Mouse (Mus musculus): ENCODE results near the gene Hip1r. TPM values are rescaled to one million over a fixed set of nuclear protein-coding genes. Genes with fewer than 3 reads are reported as not detected.
A peak's percentile ranks its signal among the peaks of the same experiment; 100 is the strongest.

Hip1r gene
- total and polyA plus RNA-seq, 2 experiments = 9.7 to 11.5 TPM

GRCm38 (mm10) chr5:123979980-123980369 is 6.5 kb downstream of the Hip1r start:
- no peaks in the 10 kb centered on the region for H3K27me3 ChIP-seq (ENCODE audit: control insufficient read depth, insufficient read depth, low read length)
- DNase-seq (ENCODE audit: extremely low read depth, low read depth, low spot score) = no peak
- H3K4me1 ChIP-seq (ENCODE audit: control insufficient read depth, insufficient read depth, low read length) = peaks cover 31% of the 10 kb centered on the region
- WGBS = 78% methylated on average over 4 of the region's 4 CpGs
- no peak for TF ChIP-seq CTCF (IDR thresholded peaks at IDR 0.05; ENCODE audit: low read depth, low read length)
- TF ChIP-seq POLR2A (IDR thresholded peaks at IDR 0.05; ENCODE audit: extremely low read depth, insufficient read depth, low read length) = no peak
- no peaks in the 10 kb centered on the region for H3K36me3 ChIP-seq (ENCODE audit: control insufficient read depth, insufficient read depth, low read length)
- no peak overlapping the region for H3K9ac ChIP-seq (ENCODE audit: low read depth, low read length)
- no peak overlapping the region for H3K27ac ChIP-seq (replicated peaks; ENCODE audit: insufficient read depth, low read depth, low read length)
- H3K79me2 ChIP-seq (ENCODE audit: control insufficient read depth, insufficient read depth, low read length) = peaks cover 28% of the 10 kb centered on the region; the same call in 1 of the 2 replicates
- H3K4me3 ChIP-seq (ENCODE audit: insufficient read depth, low read depth, low read length) = no peak overlapping the region

GRCm38 (mm10) chr5:123980521-123981249 is 7.3 kb downstream of the Hip1r start:
- TF ChIP-seq POLR2A (IDR thresholded peaks at IDR 0.05; ENCODE audit: extremely low read depth, insufficient read depth, low read length) = no peak
- no peak for TF ChIP-seq CTCF (IDR thresholded peaks at IDR 0.05; ENCODE audit: low read depth, low read length)
- 51% methylated on average over 9 of the region's 9 CpGs for WGBS
- H3K27ac ChIP-seq (replicated peaks; ENCODE audit: insufficient read depth, low read depth, low read length) = no peak overlapping the region
- H3K27me3 ChIP-seq (ENCODE audit: control insufficient read depth, insufficient read depth, low read length) = no peaks in the 10 kb centered on the region
- peak; percentile 49 for DNase-seq (ENCODE audit: extremely low read depth, low read depth, low spot score)
- H3K4me1 ChIP-seq (ENCODE audit: control insufficient read depth, insufficient read depth, low read length) = peaks cover 26% of the 10 kb centered on the region
- no peaks in the 10 kb centered on the region for H3K36me3 ChIP-seq (ENCODE audit: control insufficient read depth, insufficient read depth, low read length)
- H3K9ac ChIP-seq (ENCODE audit: low read depth, low read length) = no peak overlapping the region
- H3K4me3 ChIP-seq (ENCODE audit: insufficient read depth, low read depth, low read length) = no peak overlapping the region
- peaks cover 34% of the 10 kb centered on the region; the same call in 1 of the 2 replicates for H3K79me2 ChIP-seq (ENCODE audit: control insufficient read depth, insufficient read depth, low read length)

- peaks cover 22% of the 10 kb centered on the region for H3K4me1 ChIP-seq (ENCODE audit: control insufficient read depth, insufficient read depth, low read length)
- 61% methylated on average over 6 of the region's 6 CpGs for WGBS
Observed at GRCm38 (mm10) chr5:123981250-123981554, 7.8 kb downstream of the Hip1r start.

GRCm38 (mm10) chr5:123982838-123983237 is 9.4 kb downstream of the Hip1r start:
- Histone ChIP-seq H3K79me2 (ENCODE audit: control insufficient read depth, insufficient read depth, low read length) (peaks cover 37% of the 10 kb centered on the region; the same call in 1 of the 2 replicates), H3K4me3 (ENCODE audit: insufficient read depth, low read depth, low read length) (no peak overlapping the region), H3K4me1 (ENCODE audit: control insufficient read depth, insufficient read depth, low read length) (peaks cover 10% of the 10 kb centered on the region), H3K27me3 (ENCODE audit: control insufficient read depth, insufficient read depth, low read length) (no peaks in the 10 kb centered on the region), H3K27ac (replicated peaks; ENCODE audit: insufficient read depth, low read depth, low read length) (no peak overlapping the region), H3K9ac (ENCODE audit: low read depth, low read length) (no peak overlapping the region), H3K36me3 (ENCODE audit: control insufficient read depth, insufficient read depth, low read length) (no peaks in the 10 kb centered on the region)
- no peak for DNase-seq (ENCODE audit: extremely low read depth, low read depth, low spot score)
- WGBS = 80% methylated on average over 11 of the region's 11 CpGs
- no peak for TF ChIP-seq CTCF (IDR thresholded peaks at IDR 0.05; ENCODE audit: low read depth, low read length)
- TF ChIP-seq POLR2A (IDR thresholded peaks at IDR 0.05; ENCODE audit: extremely low read depth, insufficient read depth, low read length) = no peak

More at GRCm38 (mm10) chr5:123981250-123981554, 7.8 kb downstream of the Hip1r start:
- Histone ChIP-seq H3K4me3 (ENCODE audit: insufficient read depth, low read depth, low read length) (no peak overlapping the region), H3K27ac (replicated peaks; ENCODE audit: insufficient read depth, low read depth, low read length) (no peak overlapping the region), H3K36me3 (ENCODE audit: control insufficient read depth, insufficient read depth, low read length) (no peaks in the 10 kb centered on the region), H3K27me3 (ENCODE audit: control insufficient read depth, insufficient read depth, low read length) (no peaks in the 10 kb centered on the region), H3K79me2 (ENCODE audit: control insufficient read depth, insufficient read depth, low read length) (peaks cover 37% of the 10 kb centered on the region; the same call in 1 of the 2 replicates), H3K9ac (ENCODE audit: low read depth, low read length) (no peak overlapping the region)
- TF ChIP-seq POLR2A (IDR thresholded peaks at IDR 0.05; ENCODE audit: extremely low read depth, insufficient read depth, low read length) (no peak), CTCF (IDR thresholded peaks at IDR 0.05; ENCODE audit: low read depth, low read length) (no peak)
- no peak for DNase-seq (ENCODE audit: extremely low read depth, low read depth, low spot score)

- Histone ChIP-seq H3K79me2 (ENCODE audit: control insufficient read depth, insufficient read depth, low read length) (peaks cover 32% of the 10 kb centered on the region; the same call in 1 of the 2 replicates), H3K4me1 (ENCODE audit: control insufficient read depth, insufficient read depth, low read length) (peaks cover under 1% of the 10 kb centered on the region), H3K9ac (ENCODE audit: low read depth, low read length) (no peak overlapping the region), H3K27me3 (ENCODE audit: control insufficient read depth, insufficient read depth, low read length) (no peaks in the 10 kb centered on the region), H3K4me3 (ENCODE audit: insufficient read depth, low read depth, low read length) (no peak overlapping the region), H3K36me3 (ENCODE audit: control insufficient read depth, insufficient read depth, low read length) (no peaks in the 10 kb centered on the region), H3K27ac (replicated peaks; ENCODE audit: insufficient read depth, low read depth, low read length) (no peak overlapping the region)
- 88% methylated on average over 9 of the region's 9 CpGs for WGBS
- DNase-seq (ENCODE audit: extremely low read depth, low read depth, low spot score) = no peak
- TF ChIP-seq CTCF (IDR thresholded peaks at IDR 0.05; ENCODE audit: low read depth, low read length) (no peak), POLR2A (IDR thresholded peaks at IDR 0.05; ENCODE audit: extremely low read depth, insufficient read depth, low read length) (no peak)
Observed at GRCm38 (mm10) chr5:123985434-123985833, 12.0 kb downstream of the Hip1r start.

- no peaks in the 10 kb centered on the region for H3K36me3 ChIP-seq (ENCODE audit: control insufficient read depth, insufficient read depth, low read length)
- no peaks in the 10 kb centered on the region for H3K27me3 ChIP-seq (ENCODE audit: control insufficient read depth, insufficient read depth, low read length)
- H3K4me1 ChIP-seq (ENCODE audit: control insufficient read depth, insufficient read depth, low read length) = peaks cover 4% of the 10 kb centered on the region; the same call in 1 of the 2 replicates
- no peak for TF ChIP-seq POLR2A (IDR thresholded peaks at IDR 0.05; ENCODE audit: extremely low read depth, insufficient read depth, low read length)
- no peak for TF ChIP-seq CTCF (IDR thresholded peaks at IDR 0.05; ENCODE audit: low read depth, low read length)
- H3K27ac ChIP-seq (replicated peaks; ENCODE audit: insufficient read depth, low read depth, low read length) = no peak overlapping the region
- no peak overlapping the region for H3K9ac ChIP-seq (ENCODE audit: low read depth, low read length)
- no peak overlapping the region for H3K4me3 ChIP-seq (ENCODE audit: insufficient read depth, low read depth, low read length)
- WGBS = 94% methylated on average over 2 of the region's 2 CpGs
- no peak for DNase-seq (ENCODE audit: extremely low read depth, low read depth, low spot score)
- H3K79me2 ChIP-seq (ENCODE audit: control insufficient read depth, insufficient read depth, low read length) = peaks cover 26% of the 10 kb centered on the region; the same call in 1 of the 2 replicates
Observed at GRCm38 (mm10) chr5:123986925-123987324, 13.5 kb downstream of the Hip1r start.

Data from liver, adult 2 months (tissue).